ENCODE assay signal across 23 mouse cellular contexts in genomic region chr1:138627804-138628203, GRCm38 (mm10).
"Had no signal": no experiment of that assay in that cellular context is flagged by ENCODE, and none has a peak within 500 bp of the region (broad histone marks: within the 10 kb centered on the region; RNA-seq: fewer than 3 reads in every experiment).

No protein-coding gene starts in this region.

- H3K27ac ChIP-seq: heart, adult 2 months; heart, embryonic 13.5 days; heart, embryonic 15.5 days; hindbrain, embryonic 13.5 days; intestine, embryonic 15.5 days; layer of hippocampus, adult 2 months; left cerebral cortex, adult 2 months; limb, embryonic 13.5 days; limb, embryonic 15.5 days; liver, embryonic 12.5 days; liver, embryonic 14.5 days had no signal

- H3K9ac ChIP-seq: heart, embryonic 13.5 days; heart, embryonic 15.5 days; hindbrain, embryonic 13.5 days; intestine, embryonic 15.5 days; limb, embryonic 13.5 days; limb, embryonic 15.5 days; liver, embryonic 12.5 days; liver, embryonic 14.5 days had no signal

- H3K4me1 ChIP-seq: heart, embryonic 15.5 days; hindbrain, embryonic 13.5 days; intestine, embryonic 15.5 days; limb, embryonic 15.5 days; liver, embryonic 12.5 days had no signal

- DNase-seq: gastrocnemius, postnatal 14 days; gastrocnemius, postnatal 36 days; heart, adult 11 months; heart, adult 2 months; heart, postnatal 14 days; heart, postnatal 36 days; kidney, adult 18-20 months; kidney, postnatal 10 days; kidney, postnatal 25 days; kidney, postnatal 4 days had no signal

- H3K36me3 ChIP-seq: heart, embryonic 13.5 days; heart, embryonic 15.5 days; hindbrain, embryonic 13.5 days; intestine, embryonic 15.5 days; limb, embryonic 13.5 days; limb, embryonic 15.5 days; liver, embryonic 12.5 days had no signal

- H3K9me3 ChIP-seq: heart, embryonic 13.5 days; heart, embryonic 15.5 days; hindbrain, embryonic 13.5 days; intestine, embryonic 15.5 days; limb, embryonic 13.5 days; limb, embryonic 15.5 days; liver, embryonic 12.5 days had no signal

- H3K4me3 ChIP-seq: heart, adult 2 months; heart, embryonic 13.5 days; heart, embryonic 15.5 days; hindbrain, embryonic 13.5 days; intestine, embryonic 15.5 days; layer of hippocampus, adult 2 months; left cerebral cortex, adult 2 months; limb, embryonic 13.5 days; limb, embryonic 15.5 days; liver, embryonic 12.5 days had no signal

- H3K27me3 ChIP-seq: heart, embryonic 13.5 days; heart, embryonic 15.5 days; hindbrain, embryonic 13.5 days; intestine, embryonic 15.5 days; limb, embryonic 13.5 days; limb, embryonic 15.5 days; liver, embryonic 12.5 days had no signal

- ATAC-seq: hindbrain, embryonic 16.5 days; intestine, embryonic 15.5 days; intestine, postnatal 0 days; liver, embryonic 12.5 days had no signal

- H3K4me2 ChIP-seq: heart, embryonic 11.5 days; heart, embryonic 13.5 days; heart, embryonic 15.5 days; hindbrain, embryonic 13.5 days; intestine, embryonic 15.5 days; limb, embryonic 13.5 days; limb, embryonic 15.5 days; liver, embryonic 12.5 days had no signal
